Mouse (Mus musculus): ENCODE results near the gene Arhgap8. TPM values are rescaled to one million over a fixed set of nuclear protein-coding genes. Genes with fewer than 3 reads are reported as not detected.

Arhgap8 gene
- polyA plus RNA-seq, 1 experiment, result 6.3 TPM

- H3K36me3 ChIP-seq (ENCODE audit: control insufficient read depth, insufficient read depth, low read length), result no peaks in the 10 kb centered on the region
- no peaks in the 10 kb centered on the region for H3K27me3 ChIP-seq (ENCODE audit: control insufficient read depth, insufficient read depth, low read length)
- 65% methylated on average over 11 of the region's 11 CpGs for WGBS
- H3K4me1 ChIP-seq (ENCODE audit: control insufficient read depth, insufficient read depth, insufficient read length, low read length), result no peaks in the 10 kb centered on the region
- no peak overlapping the region for H3K4me3 ChIP-seq (ENCODE audit: low read depth, low read length)
- TF ChIP-seq POLR2A (IDR thresholded peaks at IDR 0.05; ENCODE audit: low read depth, low read length), result no peak
- no peak for TF ChIP-seq CTCF (IDR thresholded peaks at IDR 0.05; ENCODE audit: extremely low read depth, insufficient read length, insufficient replicate concordance, low read depth, low read length)
- H3K27ac ChIP-seq (ENCODE audit: insufficient read depth, low read depth, low read length), result no peak overlapping the region
Measured at GRCm38 (mm10) chr15:84769641-84770341, 49.9 kb downstream of the Arhgap8 start.

GRCm38 (mm10) chr15:84772191-84773111 lies 52.6 kb downstream of the Arhgap8 start:
- WGBS, result 73% methylated on average over 21 of the region's 21 CpGs
- TF ChIP-seq CTCF (IDR thresholded peaks at IDR 0.05; ENCODE audit: extremely low read depth, insufficient read length, insufficient replicate concordance, low read depth, low read length) (peak; percentile 35; the same call in 1 of the 2 replicates), POLR2A (IDR thresholded peaks at IDR 0.05; ENCODE audit: low read depth, low read length) (no peak)
- H3K27me3 ChIP-seq (ENCODE audit: control insufficient read depth, insufficient read depth, low read length), result no peaks in the 10 kb centered on the region
- H3K4me3 ChIP-seq (ENCODE audit: low read depth, low read length), result no peak overlapping the region
- H3K4me1 ChIP-seq (ENCODE audit: control insufficient read depth, insufficient read depth, insufficient read length, low read length), result no peaks in the 10 kb centered on the region
- H3K27ac ChIP-seq (ENCODE audit: insufficient read depth, low read depth, low read length), result no peak overlapping the region
- H3K36me3 ChIP-seq (ENCODE audit: control insufficient read depth, insufficient read depth, low read length), result no peaks in the 10 kb centered on the region

DNA sequence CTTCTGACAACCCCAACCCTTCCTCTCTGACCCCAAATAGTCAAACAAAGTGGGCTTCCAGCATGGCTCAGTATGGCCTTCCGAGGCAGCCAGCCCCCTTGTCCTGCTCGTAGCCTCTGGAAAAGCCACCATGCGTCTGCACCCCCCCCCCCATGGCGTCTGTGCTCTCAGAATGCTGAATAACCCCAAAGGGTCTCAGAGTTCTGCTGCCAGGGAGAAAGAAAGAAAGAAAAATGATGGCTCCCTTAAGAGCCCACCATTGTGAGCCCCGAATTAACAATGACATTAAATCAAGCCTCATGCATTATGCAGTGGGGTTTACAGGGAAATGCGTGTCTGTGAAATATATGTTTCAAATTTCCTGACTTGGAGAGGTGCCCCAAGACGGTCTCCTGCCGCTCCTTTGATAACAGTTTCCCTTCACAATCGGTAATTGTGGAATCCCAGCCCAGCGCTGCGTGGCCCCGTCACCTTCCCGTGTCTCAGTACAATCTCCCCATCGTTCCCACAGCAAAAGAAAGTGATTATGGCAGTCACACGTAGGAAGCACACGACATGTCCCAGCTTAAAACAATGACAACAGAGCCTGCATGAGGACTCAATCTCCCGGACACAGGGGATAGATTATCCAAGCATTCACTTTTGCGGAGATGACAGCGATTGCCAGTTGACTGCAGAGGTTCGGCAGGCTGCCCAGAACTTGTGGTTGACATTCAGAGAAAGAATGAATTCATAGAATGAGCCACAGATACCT lies 55.7 kb downstream of the Arhgap8 start:
- TF ChIP-seq POLR2A (IDR thresholded peaks at IDR 0.05; ENCODE audit: low read depth, low read length), result no peak
- TF ChIP-seq CTCF (IDR thresholded peaks at IDR 0.05; ENCODE audit: extremely low read depth, insufficient read length, insufficient replicate concordance, low read depth, low read length), result no peak
- 59% methylated on average over 20 of the region's 20 CpGs for WGBS
- H3K36me3 ChIP-seq (ENCODE audit: control insufficient read depth, insufficient read depth, low read length), result no peaks in the 10 kb centered on the region
- no peaks in the 10 kb centered on the region for H3K4me1 ChIP-seq (ENCODE audit: control insufficient read depth, insufficient read depth, insufficient read length, low read length)
- no peak overlapping the region for H3K4me3 ChIP-seq (ENCODE audit: low read depth, low read length)
- H3K27me3 ChIP-seq (ENCODE audit: control insufficient read depth, insufficient read depth, low read length), result no peaks in the 10 kb centered on the region
- no peak overlapping the region for H3K27ac ChIP-seq (ENCODE audit: insufficient read depth, low read depth, low read length)

DNA sequence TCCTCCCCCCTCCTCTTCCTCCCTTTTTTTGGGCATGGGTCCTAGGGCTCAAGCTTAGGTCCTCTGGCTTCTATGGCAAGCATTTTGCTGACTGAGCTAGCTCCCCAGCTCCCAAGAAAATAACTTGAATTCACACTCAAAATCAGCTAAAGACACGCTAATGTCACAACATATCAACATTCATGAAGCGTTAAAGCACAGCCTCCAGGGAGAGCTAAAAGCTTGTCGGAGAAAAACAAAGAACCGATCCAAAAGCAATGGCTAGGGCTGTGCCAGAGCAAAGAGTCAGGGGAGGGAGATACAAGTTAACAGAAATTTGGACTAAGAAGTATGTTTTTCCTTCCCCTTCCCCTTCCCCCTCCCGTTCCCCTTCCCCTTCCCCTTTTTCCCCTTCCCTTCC lies 58.7 kb downstream of the Arhgap8 start:
- 60% methylated on average over 5 of the region's 5 CpGs for whole genome bisulfite sequencing
- no peaks in the 10 kb centered on the region for H3K27me3 ChIP-seq (ENCODE audit: control insufficient read depth, insufficient read depth, low read length)
- no peaks in the 10 kb centered on the region for H3K36me3 ChIP-seq (ENCODE audit: control insufficient read depth, insufficient read depth, low read length)
- no peak for TF ChIP-seq POLR2A (IDR thresholded peaks at IDR 0.05; ENCODE audit: low read depth, low read length)
- TF ChIP-seq CTCF (IDR thresholded peaks at IDR 0.05; ENCODE audit: extremely low read depth, insufficient read length, insufficient replicate concordance, low read depth, low read length), result no peak
- no peak overlapping the region for H3K27ac ChIP-seq (ENCODE audit: insufficient read depth, low read depth, low read length)
- H3K4me3 ChIP-seq (ENCODE audit: low read depth, low read length), result no peak overlapping the region
- H3K4me1 ChIP-seq (ENCODE audit: control insufficient read depth, insufficient read depth, insufficient read length, low read length), result no peaks in the 10 kb centered on the region

DNA sequence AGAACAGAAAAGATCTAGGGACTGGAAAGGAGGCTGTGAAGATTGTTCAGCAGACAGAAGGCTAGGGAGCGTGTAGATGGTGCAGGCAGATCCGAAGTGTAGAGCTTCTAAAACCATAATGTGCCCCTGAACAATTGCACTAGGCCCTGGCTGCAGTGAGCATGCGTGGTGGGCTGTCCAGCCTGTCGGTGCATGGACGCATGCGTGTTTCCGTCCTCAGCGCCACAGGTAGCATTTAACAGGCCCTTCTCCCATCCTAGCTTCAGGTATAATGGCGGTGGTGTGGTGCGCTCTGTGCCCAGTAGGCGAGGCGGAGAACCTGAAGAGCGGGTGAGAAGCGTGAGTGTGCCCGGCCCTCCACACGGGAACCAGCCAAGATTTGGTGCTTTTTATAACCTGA lies 65.0 kb downstream of the Arhgap8 start:
- no peak for TF ChIP-seq POLR2A (IDR thresholded peaks at IDR 0.05; ENCODE audit: low read depth, low read length)
- no peak for TF ChIP-seq CTCF (IDR thresholded peaks at IDR 0.05; ENCODE audit: extremely low read depth, insufficient read length, insufficient replicate concordance, low read depth, low read length)
- H3K27ac ChIP-seq (ENCODE audit: insufficient read depth, low read depth, low read length), result no peak overlapping the region
- H3K36me3 ChIP-seq (ENCODE audit: control insufficient read depth, insufficient read depth, low read length), result no peaks in the 10 kb centered on the region
- no peaks in the 10 kb centered on the region for H3K27me3 ChIP-seq (ENCODE audit: control insufficient read depth, insufficient read depth, low read length)
- no peaks in the 10 kb centered on the region for H3K4me1 ChIP-seq (ENCODE audit: control insufficient read depth, insufficient read depth, insufficient read length, low read length)
- WGBS, result 95% methylated on average over 16 of the region's 16 CpGs
- H3K4me3 ChIP-seq (ENCODE audit: low read depth, low read length), result no peak overlapping the region

- H3K27me3 ChIP-seq (ENCODE audit: control insufficient read depth, insufficient read depth, low read length), result no peaks in the 10 kb centered on the region
- TF ChIP-seq POLR2A (IDR thresholded peaks at IDR 0.05; ENCODE audit: low read depth, low read length) (no peak), CTCF (IDR thresholded peaks at IDR 0.05; ENCODE audit: extremely low read depth, insufficient read length, insufficient replicate concordance, low read depth, low read length) (no peak)
- H3K36me3 ChIP-seq (ENCODE audit: control insufficient read depth, insufficient read depth, low read length), result no peaks in the 10 kb centered on the region
- WGBS, result 84% methylated on average over 10 of the region's 10 CpGs
- H3K4me1 ChIP-seq (ENCODE audit: control insufficient read depth, insufficient read depth, insufficient read length, low read length), result no peaks in the 10 kb centered on the region
- H3K4me3 ChIP-seq (ENCODE audit: low read depth, low read length), result no peak overlapping the region
- H3K27ac ChIP-seq (ENCODE audit: insufficient read depth, low read depth, low read length), result no peak overlapping the region
Measured at GRCm38 (mm10) chr15:84787161-84787560, 67.3 kb downstream of the Arhgap8 start.
